Mouse (Mus musculus) urinary bladder, postnatal 36 days (tissue): Measurements from ENCODE around the gene Unkl.

Experiments
- DNase-seq, 2 experiments: peaks; one replicate each; pipeline ENCODE4 v3.0.0; 2022; ENCODE audit warnings: low spot score in 2 of 2, mixed read lengths in 1 of 2

Gene Unkl

DNA sequence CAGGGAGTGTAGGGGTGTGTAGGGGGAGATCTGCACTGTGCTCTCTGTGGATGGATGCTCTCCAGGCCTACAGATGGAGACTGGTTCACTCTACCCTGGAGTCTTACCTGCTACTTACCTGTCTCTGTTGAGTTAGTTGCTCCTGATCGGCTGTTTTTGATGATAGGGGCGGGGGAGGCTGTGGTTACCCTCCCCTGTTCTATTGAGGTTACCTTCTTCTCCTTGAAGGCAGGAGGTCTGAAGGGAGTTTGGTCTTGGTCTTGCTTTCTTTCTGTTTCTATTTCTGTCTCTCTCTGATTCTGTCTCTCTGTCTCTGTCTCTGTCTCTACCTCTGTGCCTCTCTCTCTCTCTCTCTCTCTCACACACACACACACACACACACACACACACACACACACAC lies 66.9 kb downstream of the Unkl start:
- DNase-seq: no peak

DNA sequence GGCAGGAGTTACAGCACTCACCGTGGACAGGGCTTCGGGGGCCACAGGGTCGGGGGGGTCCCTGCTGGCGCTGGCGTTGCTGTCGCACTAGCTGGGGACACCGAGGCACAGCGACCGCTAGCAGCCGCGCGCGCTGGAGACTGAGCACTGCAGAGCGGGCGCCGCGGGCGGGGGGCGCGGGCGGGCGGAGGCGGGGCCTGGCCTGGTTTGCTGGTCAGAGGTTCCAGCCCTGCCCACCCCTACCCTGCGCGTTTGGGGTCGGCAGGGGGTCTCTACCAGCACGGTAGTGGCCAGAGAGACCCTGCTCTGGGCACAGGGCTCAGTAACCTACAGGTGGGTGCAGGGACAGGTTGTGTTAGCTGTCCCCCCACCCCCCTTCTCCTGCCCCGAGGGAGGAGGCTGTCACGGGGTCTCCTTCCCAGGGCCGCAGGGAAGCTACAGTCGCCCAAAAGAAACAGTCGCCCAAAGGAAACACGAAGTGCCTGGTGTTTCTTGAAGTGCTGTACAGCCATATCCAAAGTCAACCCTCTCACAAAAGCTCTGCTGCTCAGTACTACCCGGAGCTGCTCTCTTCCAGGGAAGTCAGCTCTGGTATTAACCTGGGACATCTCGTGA lies 68.0 kb downstream of the Unkl start, which contains the start of gene Baiap3:
Gene Baiap3 (minus strand): TSS at position 225 of the 615 bp plus-strand sequence.
- no peak for DNase-seq

DNA sequence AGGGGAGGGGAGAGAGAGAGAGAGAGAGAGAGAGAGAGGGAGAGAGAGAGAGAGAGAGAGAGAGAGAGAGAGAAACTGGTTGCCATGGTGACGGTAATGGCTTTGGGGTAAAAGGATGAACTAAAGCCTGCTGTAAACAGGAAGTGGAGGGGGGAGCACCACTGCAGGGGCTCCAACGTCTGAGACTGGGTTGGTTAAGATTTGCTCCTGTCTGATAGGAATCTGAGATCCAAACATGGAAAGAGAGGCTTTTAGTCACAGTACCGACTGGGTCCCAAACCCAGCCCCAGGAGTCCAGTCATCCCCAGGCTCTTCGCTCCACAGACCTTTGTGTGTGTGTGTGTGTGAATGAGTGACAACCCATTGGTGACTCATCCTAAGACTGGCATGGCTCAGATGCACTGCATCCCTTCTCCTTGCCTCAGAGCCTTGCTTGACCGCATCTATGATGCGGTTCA lies 69.6 kb downstream of the Unkl start:
- no peak for DNase-seq

DNA sequence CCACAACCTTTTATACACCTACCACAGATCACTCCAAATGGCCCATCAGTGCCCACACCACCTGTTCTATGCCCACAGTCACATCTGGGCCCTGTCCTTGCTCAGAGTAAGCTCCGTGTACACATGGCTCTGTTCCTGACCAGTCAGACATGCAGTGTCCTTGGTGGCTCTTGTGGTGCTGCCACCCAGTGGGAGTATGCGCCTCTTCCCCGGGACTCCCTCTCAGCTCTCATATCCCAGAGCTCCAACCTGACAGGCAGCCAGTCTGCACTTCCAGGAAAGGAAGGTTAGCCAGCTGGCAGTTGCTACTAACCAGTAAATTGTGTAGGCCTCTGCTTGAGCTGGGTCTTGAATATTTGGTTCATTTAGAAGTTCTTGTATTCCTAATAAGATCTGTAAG lies 76.3 kb downstream of the Unkl start:
- no peak for DNase-seq

DNA sequence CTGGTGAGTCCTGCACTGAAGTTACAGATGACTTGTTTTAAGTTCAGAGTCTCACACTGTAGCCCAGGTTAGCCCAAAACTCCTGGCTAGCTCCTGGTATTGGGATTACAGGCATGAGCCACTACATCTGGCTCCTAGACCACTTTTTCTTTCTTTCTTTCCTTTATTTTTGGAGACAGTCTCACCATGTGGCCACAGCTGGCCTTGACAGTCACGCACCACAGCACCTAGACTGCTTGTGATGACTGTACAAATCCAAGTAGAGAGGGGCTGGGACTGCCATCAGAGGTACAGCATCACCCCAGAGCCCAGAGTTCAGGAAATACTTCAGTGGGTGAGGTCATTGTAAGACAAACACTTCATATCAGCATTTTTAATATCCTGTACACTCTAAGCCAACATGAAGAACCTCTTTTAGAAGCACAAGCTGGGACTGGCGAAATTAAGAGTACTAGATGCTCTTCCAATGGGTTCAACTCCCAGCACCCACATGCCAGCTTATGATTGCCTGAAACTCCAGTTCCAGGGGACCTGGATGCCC lies 82.7 kb downstream of the Unkl start:
- DNase-seq: no peak

DNA sequence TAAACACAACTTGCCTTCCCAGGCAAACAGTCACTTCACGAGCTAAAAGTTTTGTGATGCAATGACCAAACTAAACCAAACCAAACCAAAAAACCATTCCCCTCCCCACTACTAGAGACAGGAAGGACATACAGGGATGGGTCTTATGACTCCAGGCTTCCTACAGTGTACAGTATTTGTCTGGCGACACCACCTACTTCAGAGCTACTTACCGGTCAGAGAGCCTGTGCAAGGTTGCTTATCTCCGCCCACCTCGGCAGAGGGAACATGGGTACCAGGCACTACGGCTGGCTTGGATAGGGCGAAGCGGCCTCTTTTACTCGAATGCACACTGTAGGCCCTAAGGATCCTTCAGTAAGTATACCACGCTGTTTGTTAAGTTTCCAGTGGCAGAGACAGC lies 84.1 kb downstream of the Unkl start:
- no peak for DNase-seq

DNA sequence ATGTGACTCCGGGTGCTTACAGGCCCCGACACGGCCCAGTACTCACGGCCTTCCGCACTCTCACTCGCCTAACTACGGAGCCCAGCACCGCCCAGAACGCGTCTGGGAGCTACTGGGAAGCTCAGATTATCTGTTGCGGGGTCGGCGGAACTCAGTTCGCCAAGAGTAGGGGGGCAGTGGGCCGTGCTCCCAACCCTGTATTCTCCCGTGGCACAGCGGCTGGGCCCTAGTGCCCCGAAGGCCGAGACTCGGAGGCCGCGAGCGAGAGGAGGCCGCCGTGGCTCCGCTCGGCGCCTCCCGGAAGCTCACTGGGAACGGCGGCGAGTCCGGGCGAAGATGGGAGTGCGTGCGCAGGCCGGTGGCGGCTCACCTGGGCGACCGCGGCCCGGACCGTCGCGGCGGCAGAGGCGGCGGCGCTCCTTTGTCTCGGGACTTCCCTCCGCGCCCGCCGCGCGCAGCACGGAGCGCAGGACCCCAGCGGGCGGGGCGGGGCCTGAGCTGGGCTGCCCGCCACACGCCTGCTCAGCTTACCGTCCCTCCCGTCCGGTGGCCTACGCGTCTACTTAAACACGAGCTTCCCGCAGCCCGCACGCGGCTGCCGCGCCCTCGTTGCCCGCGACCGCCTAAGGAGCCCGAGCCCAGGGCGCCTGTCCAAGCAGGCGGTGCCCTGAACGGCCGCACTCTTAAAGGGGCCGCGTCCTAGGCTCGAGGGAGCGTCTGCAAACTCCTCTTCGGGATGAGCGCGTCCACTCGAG lies 84.9 kb downstream of the Unkl start:
- peak; percentile 88 to 89 for DNase-seq

DNA sequence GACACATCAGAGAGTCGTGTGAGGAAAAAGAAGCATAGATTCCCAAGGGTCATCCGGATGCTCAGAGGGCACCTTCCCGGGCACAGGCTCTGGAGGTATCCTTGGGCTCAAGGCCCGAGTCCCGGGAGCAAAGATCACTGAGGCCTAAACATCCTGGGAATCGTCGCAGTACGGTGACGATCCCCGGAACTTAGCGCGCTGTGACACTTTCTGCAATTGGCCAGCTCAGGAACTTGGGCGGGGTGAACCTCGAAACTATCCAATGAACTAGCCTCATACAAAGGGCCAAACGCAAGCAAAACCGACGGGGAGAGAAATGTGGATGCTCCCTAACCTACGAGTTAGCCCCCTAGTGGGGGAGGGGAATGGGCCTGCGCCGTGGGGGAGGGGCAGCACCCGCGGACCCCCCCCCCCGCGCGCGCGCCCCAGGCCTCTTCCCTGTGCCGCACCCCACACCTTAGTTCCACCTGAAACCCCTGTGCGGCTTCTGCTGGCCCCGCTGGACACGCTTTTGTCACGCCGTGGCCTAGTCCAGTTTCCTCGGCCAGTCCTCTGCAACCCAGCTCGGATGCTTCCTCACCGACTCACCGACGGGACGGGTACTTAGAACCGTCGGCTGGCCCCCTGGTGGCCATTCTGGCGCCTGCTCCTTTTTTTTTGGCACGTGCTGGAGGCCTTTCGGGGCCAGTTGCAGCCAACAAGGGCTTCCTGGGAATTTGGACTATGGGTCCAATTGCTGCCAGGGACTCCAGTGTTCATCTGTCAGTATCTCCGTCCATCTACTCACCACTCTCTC lies 85.7 kb downstream of the Unkl start:
- peak; percentile 93 to 97 for DNase-seq

DNA sequence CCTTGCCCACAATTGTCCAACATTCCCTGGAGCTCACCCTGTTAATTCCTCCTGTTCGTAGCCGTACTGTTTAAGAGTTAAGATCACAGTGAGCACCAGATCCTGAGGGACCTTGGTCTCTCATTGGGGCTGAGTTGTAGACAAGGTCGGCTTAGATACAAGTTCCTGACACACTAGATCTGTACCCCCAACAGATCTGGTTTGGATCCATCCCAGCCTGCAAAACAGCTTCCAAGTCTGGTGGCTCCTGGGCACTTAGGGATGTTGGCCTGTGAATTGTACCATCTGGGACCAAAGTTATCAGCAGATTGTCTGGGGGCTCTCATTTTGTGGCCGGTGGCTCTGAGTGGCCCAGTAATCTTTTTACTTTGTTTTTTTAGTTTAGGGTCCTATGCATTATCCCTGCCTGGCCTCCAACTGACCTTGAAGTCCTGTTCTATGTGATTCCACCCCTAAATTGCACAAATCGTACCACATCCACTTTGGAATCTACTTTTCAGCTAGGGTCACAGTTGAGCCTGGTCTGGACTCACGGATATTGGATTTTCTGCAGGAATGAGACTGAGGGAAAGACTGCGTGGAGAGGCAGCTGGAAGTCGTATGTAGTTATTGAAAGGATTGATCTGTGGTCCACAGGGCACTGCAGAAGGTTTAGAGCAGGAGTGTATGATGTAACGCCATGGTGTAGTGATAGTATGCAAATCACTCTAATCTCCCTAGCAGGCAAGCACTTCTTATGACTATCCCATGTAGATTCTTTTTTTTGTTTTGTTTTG lies 86.6 kb downstream of the Unkl start, which contains the start of gene Ube2i:
Gene Ube2i (minus strand): TSS at position 52 of the 776 bp plus-strand sequence.
- no peak for DNase-seq

DNA sequence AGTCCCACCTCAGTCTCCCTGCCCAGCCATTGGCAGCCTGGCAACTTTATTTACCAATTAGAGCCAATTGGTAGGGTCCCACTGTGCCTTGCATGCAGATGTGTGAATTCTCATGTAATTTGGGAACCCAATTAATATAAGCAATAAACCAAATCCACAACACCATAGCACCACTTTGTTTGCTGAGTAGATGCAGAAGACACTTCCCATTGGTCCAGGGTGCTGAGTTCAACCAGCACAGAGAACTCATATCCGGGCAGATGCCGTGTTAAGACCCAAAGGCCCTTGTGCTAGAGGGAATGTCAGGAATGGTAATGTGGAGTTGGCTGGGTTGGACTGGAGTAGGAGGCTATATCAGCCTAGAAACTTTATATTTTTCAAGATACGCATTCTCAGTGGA lies 87.6 kb downstream of the Unkl start:
- DNase-seq: no peak

DNA sequence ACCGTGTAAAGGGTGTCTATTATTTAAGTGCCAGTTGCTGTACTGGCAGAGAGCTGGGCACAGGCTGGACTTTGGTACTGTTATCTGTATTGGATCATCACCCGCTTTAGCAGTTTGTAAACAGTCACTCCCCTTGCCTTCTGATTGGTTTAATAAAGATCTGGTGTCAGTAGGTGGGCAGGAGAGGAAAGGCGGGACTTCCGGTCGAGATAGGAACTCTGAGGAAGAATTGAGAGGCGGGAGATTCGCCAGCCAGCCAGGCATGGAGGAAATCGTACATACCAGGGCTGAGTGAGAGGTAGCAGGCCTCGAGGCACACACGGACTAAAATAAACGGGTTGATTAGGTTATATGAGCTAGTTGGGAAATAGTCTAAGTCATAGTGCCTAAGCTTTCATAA lies 93.9 kb downstream of the Unkl start:
- peak; percentile 35 to 61 for DNase-seq
